In genomic region chr3:67373872-67374271, GRCm38 (mm10) we compare ENCODE assay signal across 8 mouse cellular contexts. TPM values are rescaled to one million over a fixed set of nuclear protein-coding genes. Genes with fewer than 3 reads are reported as not detected.
A peak's percentile ranks its signal among the peaks of the same experiment; 100 is the strongest.
DNase-seq lines count a peak whose midpoint lies in the region; ATAC-seq lines count a peak whose summit lies in the region.

Mlf1 (plus strand) TSS chr3:67374097.

- peak within 1 kb of the TSS; percentile 76 for H3K4me2 ChIP-seq in heart, embryonic 14.5 days (ENCODE audit: low read length)
- peak within 1 kb of the TSS; percentile 80 for H3K4me2 ChIP-seq in liver, embryonic 11.5 days

- H3K36me3 ChIP-seq in forebrain, embryonic 10.5 days (replicated peaks) = no peaks in the 10 kb centered on the region
- H3K36me3 ChIP-seq in heart, embryonic 14.5 days (ENCODE audit: control insufficient read depth, insufficient read depth, low read length) = no peaks in the 10 kb centered on the region
- H3K36me3 ChIP-seq in liver, embryonic 11.5 days (ENCODE audit: control insufficient read depth, insufficient read depth, low read length) = no peaks in the 10 kb centered on the region
- H3K36me3 ChIP-seq in splenic B cell, adult 2 months (ENCODE audit: control insufficient read depth, insufficient read depth, low read length, poor library complexity, severe bottlenecking) = no peaks in the 10 kb centered on the region

- peak; percentile 88 for DNase-seq in CD4-positive helper T cell, adult 2 months (ENCODE audit: low read depth, low spot score)
- peak; percentile 82 for DNase-seq in c-Kit-positive CD71-negative TER-119-negative erythroid progenitor cells, embryonic 14.5 days (ENCODE audit: low read depth)
- peak; percentile 92 for DNase-seq in forebrain, embryonic 10.5 days (ENCODE audit: extremely low spot score, low spot score)
- DNase-seq in kidney, postnatal 10 days = peak; percentile 89
- peak; percentile 79 for DNase-seq in liver, embryonic 11.5 days (ENCODE audit: low spot score)
- peak; percentile 69 for DNase-seq in naive thymus-derived CD4-positive, alpha-beta T cell, adult 2 months (ENCODE audit: low read depth)
- peak; percentile 73 for DNase-seq in splenic B cell, adult 2 months (ENCODE audit: low read depth, low spot score)

- H3K27ac ChIP-seq in forebrain, embryonic 10.5 days = peak within 1 kb of the TSS; percentile 80
- H3K27ac ChIP-seq in heart, embryonic 14.5 days (replicated peaks in 1 of 2; ENCODE audit: control insufficient read depth in 1 of 2, insufficient read depth in 1 of 2, low read depth in 2 of 2, low read length in 2 of 2) = peak within 1 kb of the TSS; percentile 92 to 94
- H3K27ac ChIP-seq in liver, embryonic 11.5 days (ENCODE audit: low read depth, low read length) = no peak within 1 kb of the TSS

- peak within 1 kb of the TSS; percentile 65 for H3K4me3 ChIP-seq in forebrain, embryonic 10.5 days
- H3K4me3 ChIP-seq in heart, embryonic 14.5 days (ENCODE audit: control insufficient read depth in 1 of 2, insufficient read depth in 1 of 2, low read depth in 1 of 2, low read length in 2 of 2) = peak within 1 kb of the TSS; percentile 73 to 86
- peak within 1 kb of the TSS; percentile 46 for H3K4me3 ChIP-seq in liver, embryonic 11.5 days (ENCODE audit: low read depth, low read length)

- H3K9ac ChIP-seq in heart, embryonic 14.5 days (ENCODE audit: low read length) = peak within 1 kb of the TSS; percentile 86
- H3K9ac ChIP-seq in liver, embryonic 11.5 days (ENCODE audit: low read depth, low read length) = peak within 1 kb of the TSS; percentile 37; the same call in 1 of the 2 replicates

- H3K4me1 ChIP-seq in forebrain, embryonic 10.5 days = peaks cover 8% of the 10 kb centered on the region; the same call in 1 of the 2 replicates
- H3K4me1 ChIP-seq in heart, embryonic 14.5 days (ENCODE audit: control insufficient read depth in 2 of 2, insufficient read depth in 2 of 2, low read length in 2 of 2) = peaks cover 11 to 49% of the 10 kb centered on the region in 2 experiments
- H3K4me1 ChIP-seq in liver, embryonic 11.5 days (replicated peaks; ENCODE audit: control insufficient read depth, insufficient read depth, low read length) = no peaks in the 10 kb centered on the region

- no peaks in the 10 kb centered on the region for H3K9me3 ChIP-seq in forebrain, embryonic 10.5 days
- H3K9me3 ChIP-seq in heart, embryonic 14.5 days (ENCODE audit: control insufficient read depth, low read length) = no peaks in the 10 kb centered on the region
- no peaks in the 10 kb centered on the region for H3K9me3 ChIP-seq in liver, embryonic 11.5 days (ENCODE audit: control insufficient read depth, low read length)

- WGBS in forebrain, embryonic 10.5 days = under 1% methylated on average over 35 of the region's 35 CpGs
- WGBS in heart, embryonic 14.5 days = 0% methylated on average over 35 of the region's 35 CpGs
- under 1% methylated on average over 34 of the region's 35 CpGs for WGBS in liver, embryonic 11.5 days

- peak; percentile 93 for ATAC-seq in heart, embryonic 14.5 days (ENCODE audit: insufficient number of reproducible peaks, insufficient read depth, low FRiP score, low read depth)
- peak; percentile 94 for ATAC-seq in liver, embryonic 11.5 days (replicated peaks; ENCODE audit: low FRiP score)

- peaks cover 31% of the 10 kb centered on the region for H3K27me3 ChIP-seq in forebrain, embryonic 10.5 days (ENCODE audit: poor library complexity, severe bottlenecking)
- no peaks in the 10 kb centered on the region for H3K27me3 ChIP-seq in heart, embryonic 14.5 days (ENCODE audit: control insufficient read depth, insufficient read depth, low read length)
- H3K27me3 ChIP-seq in liver, embryonic 11.5 days (replicated peaks; ENCODE audit: control insufficient read depth, insufficient read depth, low read length) = peaks cover 10% of the 10 kb centered on the region; the same call in 1 of the 2 replicates
- H3K27me3 ChIP-seq in splenic B cell, adult 2 months (ENCODE audit: control insufficient read depth, insufficient read depth, low read length, poor library complexity, severe bottlenecking) = no peaks in the 10 kb centered on the region

RNA-seq across cellular contexts. Expression of gene Mlf1, which starts in this region (rescaled TPM):
- 23.0 and 24.4 TPM in 2 replicates for polyA plus RNA-seq in forebrain, embryonic 10.5 days (2016; fragmentation: Nextera tagmentation; extraction: Ambion mirVana)
- polyA plus RNA-seq in heart, embryonic 14.5 days (2014; fragmentation: Nextera tagmentation; extraction: Ambion mirVana) = 361 and 378 TPM in 2 replicates
- 4.8 and 5.6 TPM in 2 replicates for polyA plus RNA-seq in liver, embryonic 11.5 days (2014; fragmentation: Nextera tagmentation; extraction: Ambion mirVana)

Comparison
In these comparisons a context has a peak if more than half of its experiments do, and no peak if none do; other contexts are left out.
1. RNA of gene Mlf1 (polyA plus RNA-seq): 361 to 378 TPM in heart, embryonic 14.5 days; 23.0 to 24.4 TPM in forebrain, embryonic 10.5 days and 4.8 to 5.6 TPM in liver, embryonic 11.5 days; every median in the first group is over 10 times any median in the second.
2. Peak in every context shown above with its lines, with median percentiles within 50 percentile points of each other: DNase-seq and H3K4me3 ChIP-seq.